Mouse (Mus musculus): ENCODE data around the gene Spc24.

The Spc24 gene

DNA sequence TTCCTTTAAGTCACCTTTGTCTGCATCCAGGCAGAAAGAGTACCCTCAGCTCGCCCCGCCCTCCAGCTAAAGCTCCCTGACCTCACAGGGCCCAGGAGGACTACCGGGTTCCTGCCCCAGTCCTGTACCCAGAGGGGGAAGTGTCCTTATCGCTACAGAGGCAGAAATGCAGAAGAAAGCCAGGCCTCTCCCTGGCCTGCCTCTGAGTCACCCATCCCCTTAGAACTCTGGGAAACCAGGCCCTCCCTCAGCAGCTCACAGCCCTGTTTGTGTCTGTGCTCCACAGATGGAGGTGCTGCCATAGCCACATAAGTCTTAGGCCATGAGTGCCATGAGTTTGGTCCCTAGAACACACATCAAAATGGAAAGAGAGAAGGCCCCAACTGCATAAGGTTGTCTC lies 44.8 kb downstream of the Spc24 start:
- in situ Hi-C loops (cut with MboI, MseI) = no loop called here

DNA sequence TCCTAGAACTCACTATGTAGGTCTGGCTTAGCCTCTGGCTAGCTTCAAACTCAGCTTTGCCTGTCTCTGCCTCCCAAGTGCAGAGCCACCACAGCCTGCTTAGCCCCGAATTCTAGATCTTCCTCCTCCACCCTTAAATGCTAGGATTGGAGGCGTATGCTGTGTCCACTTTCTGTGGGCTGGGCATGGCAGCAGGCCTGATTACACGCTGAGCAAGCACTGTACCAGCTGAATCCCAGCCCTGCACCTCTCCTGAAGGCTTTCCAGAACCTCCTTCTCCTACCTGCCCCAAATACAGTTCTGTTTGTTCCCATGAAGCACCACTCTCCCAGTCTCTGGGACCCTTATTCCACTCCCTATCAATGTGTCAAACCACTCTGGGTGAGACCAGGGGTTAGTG lies 50.8 kb downstream of the Spc24 start:
- in situ Hi-C loops (cut with MboI, MseI) = no loop called here

DNA sequence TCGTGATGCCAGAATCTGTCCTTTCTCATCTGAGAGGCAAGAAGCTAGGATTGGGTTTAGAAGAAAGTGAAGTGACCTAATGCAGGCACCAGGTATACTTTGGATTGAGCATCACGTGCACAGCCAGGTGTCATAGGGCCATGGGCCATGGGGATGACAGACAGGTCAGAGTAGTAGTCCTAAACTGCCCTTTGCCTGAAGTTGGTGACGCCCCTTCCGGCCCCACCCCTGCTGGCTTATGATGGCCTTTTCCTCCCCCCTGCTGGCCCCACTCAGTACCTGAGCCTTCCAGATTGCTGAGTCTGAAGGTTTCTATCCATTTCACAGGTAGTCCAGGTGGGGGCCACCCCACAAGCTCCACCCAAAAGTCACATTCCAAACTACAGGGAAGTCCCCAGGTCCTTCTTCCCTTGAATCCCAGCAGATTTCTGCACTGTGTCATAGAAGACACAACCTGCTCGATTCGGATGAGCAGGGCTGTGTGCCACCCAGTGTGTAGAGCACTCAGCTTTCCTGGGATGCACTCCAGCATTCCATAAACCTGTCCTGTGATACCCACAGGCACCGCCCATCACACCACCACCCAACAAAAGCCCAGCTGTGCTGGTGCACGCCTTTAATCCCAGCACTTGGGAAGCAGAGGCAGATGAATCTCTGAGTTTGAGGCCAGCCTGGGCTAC lies 53.4 kb downstream of the Spc24 start:
- in situ Hi-C loops (cut with MboI, MseI) = no loop called here

DNA sequence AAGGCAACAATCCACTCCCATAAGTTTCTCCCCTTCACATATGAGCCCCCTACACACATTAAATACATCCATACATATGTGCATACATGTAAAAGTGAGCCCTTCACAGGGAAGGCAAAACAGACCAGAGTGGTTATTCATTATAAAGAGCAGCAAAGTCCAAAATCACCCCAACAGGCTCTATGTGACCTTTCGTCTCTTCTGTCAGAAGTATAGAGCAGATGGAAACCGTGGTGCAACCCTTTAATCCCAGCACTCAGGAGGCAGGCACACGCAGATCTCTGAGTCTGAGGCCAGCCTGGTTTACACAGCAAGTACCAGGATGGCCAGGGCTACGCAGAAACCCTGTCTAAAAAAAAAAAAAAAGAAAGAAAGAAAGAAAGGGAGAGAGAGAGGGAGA lies 54.0 kb downstream of the Spc24 start:
- in situ Hi-C loops (cut with MboI, MseI) = no loop called here
